Mouse (Mus musculus): ENCODE data around the gene Bcorl1. TPM values are rescaled to one million over a fixed set of nuclear protein-coding genes. Genes with fewer than 3 reads are reported as not detected.
A peak's percentile ranks its signal among the peaks of the same experiment; 100 is the strongest.

Gene Bcorl1
- polyA plus RNA-seq, 1 experiment from 2014 or later = 3.6 TPM

GRCm38 (mm10) chrX:48414291-48414690 is 73.1 kb downstream of the Bcorl1 start:
- no peak overlapping the region for H3K27ac ChIP-seq (ENCODE audit: low read length)
- no peaks in the 10 kb centered on the region for H3K27me3 ChIP-seq (ENCODE audit: control insufficient read depth, insufficient read depth, low read length)
- 0 out of 2 replicates have a peak, but pooled peaks cover 2% of the 10 kb centered on the region for H3K4me1 ChIP-seq (ENCODE audit: control insufficient read depth, insufficient read depth, low read length)
- H3K4me2 ChIP-seq (ENCODE audit: low read depth, low read length) = no peak overlapping the region
- no peak overlapping the region for H3K9ac ChIP-seq (ENCODE audit: low read length)
- H3K36me3 ChIP-seq (ENCODE audit: control insufficient read depth, insufficient read depth) = peaks cover 14% of the 10 kb centered on the region
- WGBS = 62% methylated on average over 5 of the region's 5 CpGs
- H3K9me3 ChIP-seq (replicated peaks; ENCODE audit: control insufficient read depth, low read length) = no peaks in the 10 kb centered on the region
- no peak overlapping the region for H3K4me3 ChIP-seq (ENCODE audit: low read length)
- ATAC-seq (replicated peaks; ENCODE audit: extremely low read depth, insufficient read depth, low FRiP score) = no peak

GRCm38 (mm10) chrX:48418417-48418816 is 77.3 kb downstream of the Bcorl1 start:
- no peak overlapping the region for H3K4me2 ChIP-seq (ENCODE audit: low read depth, low read length)
- WGBS = 64% methylated on average over 2 of the region's 2 CpGs

GRCm38 (mm10) chrX:48422986-48423385 is 81.8 kb downstream of the Bcorl1 start:
- Histone ChIP-seq H3K4me2 (ENCODE audit: low read depth, low read length) (no peak overlapping the region), H3K9ac (ENCODE audit: low read length) (no peak overlapping the region), H3K4me3 (ENCODE audit: low read length) (no peak overlapping the region), H3K27ac (ENCODE audit: low read length) (no peak overlapping the region), H3K4me1 (ENCODE audit: control insufficient read depth, insufficient read depth, low read length) (peaks cover 28% of the 10 kb centered on the region), H3K36me3 (ENCODE audit: control insufficient read depth, insufficient read depth) (peaks cover 6% of the 10 kb centered on the region; the same call in 1 of the 2 replicates), H3K27me3 (ENCODE audit: control insufficient read depth, insufficient read depth, low read length) (no peaks in the 10 kb centered on the region), H3K9me3 (replicated peaks; ENCODE audit: control insufficient read depth, low read length) (no peaks in the 10 kb centered on the region)
- WGBS = 42% methylated on average over 4 of the region's 4 CpGs
- no peak for ATAC-seq (replicated peaks; ENCODE audit: extremely low read depth, insufficient read depth, low FRiP score)

More at GRCm38 (mm10) chrX:48418417-48418816, 77.3 kb downstream of the Bcorl1 start:
- no peaks in the 10 kb centered on the region for H3K27me3 ChIP-seq (ENCODE audit: control insufficient read depth, insufficient read depth, low read length)
- no peak overlapping the region for H3K4me3 ChIP-seq (ENCODE audit: low read length)
- peaks cover 19% of the 10 kb centered on the region for H3K36me3 ChIP-seq (ENCODE audit: control insufficient read depth, insufficient read depth)
- no peaks in the 10 kb centered on the region for H3K9me3 ChIP-seq (replicated peaks; ENCODE audit: control insufficient read depth, low read length)
- H3K4me1 ChIP-seq (ENCODE audit: control insufficient read depth, insufficient read depth, low read length) = no peaks in the 10 kb centered on the region
- ATAC-seq (replicated peaks; ENCODE audit: extremely low read depth, insufficient read depth, low FRiP score) = no peak
- no peak overlapping the region for H3K9ac ChIP-seq (ENCODE audit: low read length)
- no peak overlapping the region for H3K27ac ChIP-seq (ENCODE audit: low read length)

- H3K27me3 ChIP-seq (ENCODE audit: control insufficient read depth, insufficient read depth, low read length) = no peaks in the 10 kb centered on the region
- 35% methylated on average over 1 of the region's 1 CpGs for WGBS
- no peak overlapping the region for H3K4me3 ChIP-seq (ENCODE audit: low read length)
- H3K36me3 ChIP-seq (ENCODE audit: control insufficient read depth, insufficient read depth) = peaks cover 6% of the 10 kb centered on the region; the same call in 1 of the 2 replicates
- no peak overlapping the region for H3K4me2 ChIP-seq (ENCODE audit: low read depth, low read length)
- H3K27ac ChIP-seq (ENCODE audit: low read length) = no peak overlapping the region; the same call in 1 of the 2 replicates
- no peak for ATAC-seq (replicated peaks; ENCODE audit: extremely low read depth, insufficient read depth, low FRiP score)
- no peak overlapping the region for H3K9ac ChIP-seq (ENCODE audit: low read length)
- peaks cover 35% of the 10 kb centered on the region for H3K4me1 ChIP-seq (ENCODE audit: control insufficient read depth, insufficient read depth, low read length)
- H3K9me3 ChIP-seq (replicated peaks; ENCODE audit: control insufficient read depth, low read length) = no peaks in the 10 kb centered on the region
Measured at GRCm38 (mm10) chrX:48423671-48424070, 82.5 kb downstream of the Bcorl1 start.

GRCm38 (mm10) chrX:48424583-48424982 is 83.4 kb downstream of the Bcorl1 start:
- H3K4me1 ChIP-seq (ENCODE audit: control insufficient read depth, insufficient read depth, low read length) = peaks cover 35% of the 10 kb centered on the region
- H3K4me2 ChIP-seq (ENCODE audit: low read depth, low read length) = peak overlapping the region; percentile 45
- no peaks in the 10 kb centered on the region for H3K9me3 ChIP-seq (replicated peaks; ENCODE audit: control insufficient read depth, low read length)
- H3K27me3 ChIP-seq (ENCODE audit: control insufficient read depth, insufficient read depth, low read length) = no peaks in the 10 kb centered on the region
- WGBS = 44% methylated on average over 3 of the region's 3 CpGs
- 0 out of 2 replicates have a peak, but pooled peaks cover 6% of the 10 kb centered on the region for H3K36me3 ChIP-seq (ENCODE audit: control insufficient read depth, insufficient read depth)
- peak overlapping the region; percentile 43 for H3K27ac ChIP-seq (ENCODE audit: low read length)
- no peak overlapping the region for H3K9ac ChIP-seq (ENCODE audit: low read length)
- ATAC-seq (replicated peaks; ENCODE audit: extremely low read depth, insufficient read depth, low FRiP score) = 0 out of 2 replicates have a peak, but pooled peaks have one; percentile 21
- H3K4me3 ChIP-seq (ENCODE audit: low read length) = no peak overlapping the region

- 46% methylated on average over 7 of the region's 7 CpGs for WGBS
- H3K4me2 ChIP-seq (ENCODE audit: low read depth, low read length) = peak overlapping the region; percentile 45
- H3K9ac ChIP-seq (ENCODE audit: low read length) = no peak overlapping the region
- H3K4me3 ChIP-seq (ENCODE audit: low read length) = no peak overlapping the region
- H3K4me1 ChIP-seq (ENCODE audit: control insufficient read depth, insufficient read depth, low read length) = peaks cover 37% of the 10 kb centered on the region
- no peak for ATAC-seq (replicated peaks; ENCODE audit: extremely low read depth, insufficient read depth, low FRiP score)
- H3K27me3 ChIP-seq (ENCODE audit: control insufficient read depth, insufficient read depth, low read length) = no peaks in the 10 kb centered on the region
- H3K9me3 ChIP-seq (replicated peaks; ENCODE audit: control insufficient read depth, low read length) = no peaks in the 10 kb centered on the region
- H3K27ac ChIP-seq (ENCODE audit: low read length) = peak overlapping the region; percentile 43; the same call in 1 of the 2 replicates
- H3K36me3 ChIP-seq (ENCODE audit: control insufficient read depth, insufficient read depth) = 0 out of 2 replicates have a peak, but pooled peaks cover 6% of the 10 kb centered on the region
Measured at GRCm38 (mm10) chrX:48425280-48425679, 84.1 kb downstream of the Bcorl1 start.

- no peak overlapping the region for H3K4me3 ChIP-seq (ENCODE audit: low read length)
- no peaks in the 10 kb centered on the region for H3K27me3 ChIP-seq (ENCODE audit: control insufficient read depth, insufficient read depth, low read length)
- no peaks in the 10 kb centered on the region for H3K36me3 ChIP-seq (ENCODE audit: control insufficient read depth, insufficient read depth)
- 40% methylated on average over 6 of the region's 6 CpGs for WGBS
- no peak overlapping the region for H3K9ac ChIP-seq (ENCODE audit: low read length)
- peak overlapping the region; percentile 66 for H3K27ac ChIP-seq (ENCODE audit: low read length)
- ATAC-seq (replicated peaks; ENCODE audit: extremely low read depth, insufficient read depth, low FRiP score) = 0 out of 2 replicates have a peak, but pooled peaks have one; percentile 5
- no peak overlapping the region for H3K4me2 ChIP-seq (ENCODE audit: low read depth, low read length)
- peaks cover 37% of the 10 kb centered on the region for H3K4me1 ChIP-seq (ENCODE audit: control insufficient read depth, insufficient read depth, low read length)
- no peaks in the 10 kb centered on the region for H3K9me3 ChIP-seq (replicated peaks; ENCODE audit: control insufficient read depth, low read length)
Measured at GRCm38 (mm10) chrX:48428241-48428640, 87.1 kb downstream of the Bcorl1 start.

GRCm38 (mm10) chrX:48428642-48429041 is 87.5 kb downstream of the Bcorl1 start:
- Histone ChIP-seq H3K27ac (ENCODE audit: low read length) (no peak overlapping the region), H3K4me1 (ENCODE audit: control insufficient read depth, insufficient read depth, low read length) (peaks cover 37% of the 10 kb centered on the region), H3K9ac (ENCODE audit: low read length) (no peak overlapping the region), H3K4me3 (ENCODE audit: low read length) (no peak overlapping the region), H3K27me3 (ENCODE audit: control insufficient read depth, insufficient read depth, low read length) (no peaks in the 10 kb centered on the region), H3K4me2 (ENCODE audit: low read depth, low read length) (no peak overlapping the region), H3K36me3 (ENCODE audit: control insufficient read depth, insufficient read depth) (no peaks in the 10 kb centered on the region), H3K9me3 (replicated peaks; ENCODE audit: control insufficient read depth, low read length) (no peaks in the 10 kb centered on the region)
- no peak for ATAC-seq (replicated peaks; ENCODE audit: extremely low read depth, insufficient read depth, low FRiP score)
- WGBS = 84% methylated on average over 8 of the region's 8 CpGs

GRCm38 (mm10) chrX:48429100-48429499 is 87.9 kb downstream of the Bcorl1 start:
- Histone ChIP-seq H3K4me3 (ENCODE audit: low read length) (no peak overlapping the region), H3K27me3 (ENCODE audit: control insufficient read depth, insufficient read depth, low read length) (no peaks in the 10 kb centered on the region), H3K9me3 (replicated peaks; ENCODE audit: control insufficient read depth, low read length) (no peaks in the 10 kb centered on the region), H3K9ac (ENCODE audit: low read length) (no peak overlapping the region), H3K4me1 (ENCODE audit: control insufficient read depth, insufficient read depth, low read length) (peaks cover 36% of the 10 kb centered on the region), H3K36me3 (ENCODE audit: control insufficient read depth, insufficient read depth) (no peaks in the 10 kb centered on the region), H3K4me2 (ENCODE audit: low read depth, low read length) (no peak overlapping the region), H3K27ac (ENCODE audit: low read length) (peak overlapping the region; percentile 48; the same call in 1 of the 2 replicates)
- ATAC-seq (replicated peaks; ENCODE audit: extremely low read depth, insufficient read depth, low FRiP score) = no peak

All from heart, embryonic 16.5 days (tissue).